Mouse (Mus musculus) midbrain, embryonic 11.5 days (tissue): ENCODE data around the gene Frmpd2. TPM values are rescaled to one million over a fixed set of nuclear protein-coding genes. Genes with fewer than 3 reads are reported as not detected.

Experiments used
- ATAC-seq: fragments of 200-750 bp; cut with Nextera tagmentation; 2 replicates; pipeline ENCODE4 v1.8.0; 2017; ENCODE audit warnings: moderate TSS enrichment, moderate library complexity; ENCODE audit not compliant: low FRiP score
- DNase-seq: peaks from one replicate; pipeline ENCODE4 v3.0.0; 2015; ENCODE audit warnings: low spot score; ENCODE audit errors: missing footprints
- H3K27ac ChIP-seq: fragments of 300-500 bp; sonication (generic); 2 replicates; pipeline ENCODE4 v1.5.1; 2014; ENCODE audit warnings: low read depth, low read length
- H3K27me3 ChIP-seq: fragments of 300-500 bp; sonication (generic); 2 replicates; pipeline ENCODE4 v1.6.1; 2014; ENCODE audit warnings: mild to moderate bottlenecking, low read length, moderate library complexity, mixed read lengths; ENCODE audit not compliant: control insufficient read depth, insufficient read depth
- H3K36me3 ChIP-seq: fragments of 300-500 bp; sonication (generic); 2 replicates; pipeline ENCODE4 v1.6.1; 2014; ENCODE audit warnings: mild to moderate bottlenecking, low read length, moderate library complexity, mixed read lengths; ENCODE audit not compliant: control insufficient read depth, insufficient read depth
- H3K4me1 ChIP-seq: fragments of 300-500 bp; sonication (generic); 2 replicates; pipeline ENCODE4 v1.6.1; 2014; ENCODE audit warnings: low read length; ENCODE audit not compliant: control insufficient read depth, insufficient read depth
- H3K4me2 ChIP-seq: fragments of 300-500 bp; sonication (generic); 2 replicates; pipeline ENCODE4 v1.6.1; 2014; ENCODE audit warnings: mild to moderate bottlenecking, moderate library complexity
- H3K4me3 ChIP-seq: fragments of 300-500 bp; sonication (generic); 2 replicates; pipeline ENCODE4 v1.5.1; 2014; ENCODE audit warnings: low read depth, low read length
- H3K9ac ChIP-seq: fragments of 300-500 bp; sonication (generic); 2 replicates; pipeline ENCODE4 v1.6.1; 2014; ENCODE audit warnings: low read length
- H3K9me3 ChIP-seq: fragments of 300-500 bp; sonication (generic); 2 replicates; pipeline ENCODE4 v1.6.1; 2016; ENCODE audit warnings: low read length; ENCODE audit not compliant: control insufficient read depth
- WGBS: fragments of 180-500 bp; shearing (Covaris S2); extraction: QIAGEN DNeasy Blood & Tissue Kit; methylation state at CpG from one replicate; pipeline ENCODE4 v1.1.7; 2014; 5-methylcytosine and 5-hydroxymethylcytosine counted together
- polyA plus RNA-seq: library from polyadenylated mRNA; unstranded; fragments of >200 nt; fragmentation: Nextera tagmentation; extraction: Ambion mirVana; gene quantifications from 2 replicates; pipeline ENCODE4 v1.2.1, GENCODE M21; 2014

Gene Frmpd2
- polyA plus RNA-seq, 1 experiment from 2014 or later, result 0.07 TPM

DNA sequence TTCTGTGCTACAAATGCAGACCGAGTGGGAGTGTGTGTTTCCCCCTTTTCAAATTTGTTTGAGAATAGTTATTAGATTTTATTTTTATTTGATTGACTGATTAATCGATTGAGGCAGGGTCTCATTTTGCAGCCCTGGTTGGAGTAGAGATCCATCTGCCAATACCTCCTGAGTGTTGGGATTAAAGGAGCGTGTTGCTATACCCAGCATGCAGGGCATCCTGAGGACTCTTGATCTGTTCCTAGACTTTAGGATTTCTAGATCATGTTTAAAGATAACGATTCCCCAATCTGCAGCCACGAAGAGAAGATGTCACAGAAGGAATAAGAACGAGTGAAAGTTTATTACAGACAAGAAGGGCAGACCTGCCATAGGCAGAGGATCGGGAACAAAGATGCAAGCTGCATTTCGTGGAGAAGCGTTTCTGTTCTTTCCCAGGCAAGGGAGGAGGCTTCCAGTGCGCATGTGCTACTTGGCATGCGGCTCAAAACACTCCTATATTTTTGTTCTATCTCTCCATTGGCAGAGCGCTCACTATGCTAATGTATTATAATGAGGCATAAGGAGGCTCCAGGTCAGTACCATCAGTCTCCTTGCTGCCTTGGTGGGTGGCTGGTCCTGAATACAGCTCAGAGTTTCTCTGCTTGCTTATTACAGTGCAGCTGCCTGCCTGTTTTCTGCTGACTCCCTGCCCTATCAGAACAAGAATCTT lies 53.9 kb downstream of the Frmpd2 start:
- no peaks in the 10 kb centered on the region for H3K9me3 ChIP-seq
- no peaks in the 10 kb centered on the region for H3K27me3 ChIP-seq
- H3K4me2 ChIP-seq, result no peak overlapping the region
- no peaks in the 10 kb centered on the region for H3K36me3 ChIP-seq
- no peak overlapping the region for H3K27ac ChIP-seq
- no peak for DNase-seq
- no peak overlapping the region for H3K9ac ChIP-seq
- no peak for ATAC-seq
- no peaks in the 10 kb centered on the region for H3K4me1 ChIP-seq
- no peak overlapping the region for H3K4me3 ChIP-seq
- WGBS, result 73% methylated on average over 12 of the region's 12 CpGs

GRCm38 (mm10) chr14:33526621-33527020 lies 55.1 kb downstream of the Frmpd2 start:
- DNase-seq, result no peak

GRCm38 (mm10) chr14:33527938-33528337 lies 56.4 kb downstream of the Frmpd2 start:
- no peak for DNase-seq
- no peak overlapping the region for H3K27ac ChIP-seq
- no peaks in the 10 kb centered on the region for H3K4me1 ChIP-seq
- no peaks in the 10 kb centered on the region for H3K36me3 ChIP-seq
- H3K27me3 ChIP-seq, result no peaks in the 10 kb centered on the region
- H3K9ac ChIP-seq, result no peak overlapping the region
- H3K9me3 ChIP-seq, result no peaks in the 10 kb centered on the region
- ATAC-seq, result no peak
- H3K4me2 ChIP-seq, result no peak overlapping the region
- 68% methylated on average over 3 of the region's 3 CpGs for WGBS
- no peak overlapping the region for H3K4me3 ChIP-seq

More at GRCm38 (mm10) chr14:33526621-33527020, 55.1 kb downstream of the Frmpd2 start:
- Histone ChIP-seq H3K27ac (no peak overlapping the region), H3K27me3 (no peaks in the 10 kb centered on the region), H3K9me3 (no peaks in the 10 kb centered on the region), H3K4me2 (no peak overlapping the region), H3K4me3 (no peak overlapping the region), H3K9ac (no peak overlapping the region), H3K36me3 (no peaks in the 10 kb centered on the region), H3K4me1 (no peaks in the 10 kb centered on the region)
- ATAC-seq, result no peak
- WGBS, result 65% methylated on average over 2 of the region's 2 CpGs

DNA sequence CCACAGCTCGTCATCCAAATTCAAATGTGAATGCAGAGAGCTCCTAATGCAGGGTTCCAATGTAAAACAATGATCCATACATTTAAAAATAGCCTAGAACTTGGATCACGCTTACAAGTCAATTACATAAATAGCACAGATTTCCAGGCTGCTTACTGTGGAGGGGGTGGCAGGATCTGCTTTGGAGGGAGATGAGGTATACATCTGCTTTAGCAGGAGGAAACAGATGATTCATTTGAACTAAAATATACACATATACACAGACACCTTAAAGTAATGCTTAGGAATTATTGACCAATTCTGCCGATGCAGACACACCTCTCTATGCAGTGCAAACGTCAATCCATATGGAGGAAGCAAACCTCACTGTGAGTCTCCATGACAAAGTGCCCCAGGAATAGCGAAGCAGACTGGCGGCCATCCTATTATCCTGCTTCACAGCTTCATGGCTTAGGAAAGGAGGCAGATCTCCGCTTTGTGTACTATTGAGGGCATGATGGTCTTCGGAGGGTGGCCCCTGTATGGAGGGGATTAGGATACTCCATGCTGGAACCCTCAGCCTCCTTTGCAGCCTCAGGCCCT lies 59.9 kb downstream of the Frmpd2 start:
- no peaks in the 10 kb centered on the region for H3K36me3 ChIP-seq
- no peaks in the 10 kb centered on the region for H3K9me3 ChIP-seq
- no peak overlapping the region for H3K4me3 ChIP-seq
- ATAC-seq, result no peak
- H3K27ac ChIP-seq, result no peak overlapping the region
- no peak overlapping the region for H3K9ac ChIP-seq
- no peaks in the 10 kb centered on the region for H3K27me3 ChIP-seq
- WGBS, result 76% methylated on average over 8 of the region's 8 CpGs
- no peak for DNase-seq
- no peak overlapping the region for H3K4me2 ChIP-seq
- H3K4me1 ChIP-seq, result no peaks in the 10 kb centered on the region

DNA sequence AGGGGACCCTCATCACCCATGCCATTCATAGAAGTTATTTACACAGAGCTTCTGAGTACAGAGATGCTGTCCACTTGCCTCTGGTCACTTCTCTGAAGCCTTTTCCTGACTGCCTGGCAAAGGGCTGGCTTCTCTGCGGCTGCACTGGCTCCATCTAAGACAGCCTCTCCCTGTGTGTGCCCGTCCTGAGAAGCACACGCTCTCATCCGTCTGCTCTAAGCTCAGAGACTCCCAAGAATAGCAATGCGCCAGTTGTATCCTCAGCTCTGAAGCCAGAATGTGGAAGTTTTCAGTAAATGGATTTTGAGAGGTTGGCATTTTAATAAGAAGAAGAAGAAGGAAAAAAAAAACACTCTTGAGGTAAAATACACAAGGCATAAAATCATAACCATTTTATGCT lies 61.3 kb downstream of the Frmpd2 start:
- no peak overlapping the region for H3K4me3 ChIP-seq
- no peak overlapping the region for H3K4me2 ChIP-seq
- H3K36me3 ChIP-seq, result no peaks in the 10 kb centered on the region
- no peak for DNase-seq
- no peaks in the 10 kb centered on the region for H3K27me3 ChIP-seq
- 84% methylated on average over 5 of the region's 5 CpGs for whole genome bisulfite sequencing
- no peak overlapping the region for H3K27ac ChIP-seq
- no peaks in the 10 kb centered on the region for H3K9me3 ChIP-seq
- no peak overlapping the region for H3K9ac ChIP-seq
- H3K4me1 ChIP-seq, result no peaks in the 10 kb centered on the region
- ATAC-seq, result no peak

DNA sequence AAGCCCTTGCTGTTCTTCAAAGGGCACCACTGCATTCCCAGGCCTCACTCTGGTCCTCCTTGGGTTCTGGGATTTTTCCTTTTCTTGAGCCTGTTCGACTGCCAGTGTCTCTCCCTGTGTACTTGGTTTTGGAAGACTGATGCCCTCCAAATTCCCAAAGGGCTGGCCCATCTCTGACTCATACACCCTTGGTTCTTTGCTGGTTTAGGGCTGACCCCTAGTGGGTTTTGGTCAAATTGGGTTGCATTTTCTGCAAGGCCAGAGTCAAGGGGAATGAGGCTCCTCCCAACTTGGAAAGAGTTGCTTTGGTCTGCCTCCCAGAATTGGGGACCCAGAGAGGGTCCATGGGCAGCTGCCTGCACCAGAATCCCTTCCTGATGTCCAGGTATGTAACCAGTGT lies 62.0 kb downstream of the Frmpd2 start:
- no peak overlapping the region for H3K27ac ChIP-seq
- ATAC-seq (no peak), DNase-seq (no peak)
- 61% methylated on average over 1 of the region's 1 CpGs for WGBS
- no peak overlapping the region for H3K9ac ChIP-seq
- no peak overlapping the region for H3K4me2 ChIP-seq
- no peak overlapping the region for H3K4me3 ChIP-seq
- H3K4me1 ChIP-seq, result no peaks in the 10 kb centered on the region
- H3K36me3 ChIP-seq, result no peaks in the 10 kb centered on the region
- no peaks in the 10 kb centered on the region for H3K9me3 ChIP-seq
- H3K27me3 ChIP-seq, result no peaks in the 10 kb centered on the region

DNA sequence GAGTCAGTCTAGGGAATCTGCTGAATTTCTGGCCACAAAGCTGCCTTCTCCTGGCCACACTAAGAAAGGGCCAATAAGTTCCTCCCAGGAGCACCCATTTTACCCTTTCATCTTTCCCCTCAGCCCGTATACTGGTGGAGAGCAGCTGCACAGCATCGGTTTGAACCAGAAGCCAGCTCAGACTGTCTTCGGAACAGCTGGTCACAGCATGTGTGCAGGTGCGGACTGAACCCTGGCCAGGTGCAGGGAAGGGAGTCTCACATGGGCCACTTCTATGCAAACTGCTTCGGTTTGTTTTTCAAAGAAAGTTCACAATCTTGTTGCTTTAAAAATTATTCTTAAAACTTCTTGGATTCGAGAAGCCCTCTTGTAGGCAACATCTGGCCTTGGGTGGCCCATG lies 63.8 kb downstream of the Frmpd2 start:
- no peak for ATAC-seq
- H3K36me3 ChIP-seq, result no peaks in the 10 kb centered on the region
- H3K9me3 ChIP-seq, result no peaks in the 10 kb centered on the region
- no peak for DNase-seq
- H3K4me3 ChIP-seq, result no peak overlapping the region
- no peak overlapping the region for H3K4me2 ChIP-seq
- WGBS, result 84% methylated on average over 6 of the region's 6 CpGs
- H3K27me3 ChIP-seq, result no peaks in the 10 kb centered on the region
- H3K27ac ChIP-seq, result no peak overlapping the region
- H3K9ac ChIP-seq, result no peak overlapping the region
- no peaks in the 10 kb centered on the region for H3K4me1 ChIP-seq

GRCm38 (mm10) chr14:33539559-33540167 lies 68.2 kb downstream of the Frmpd2 start:
- no peaks in the 10 kb centered on the region for H3K27me3 ChIP-seq
- H3K4me2 ChIP-seq, result no peak overlapping the region
- no peak overlapping the region for H3K9ac ChIP-seq
- 87% methylated on average over 7 of the region's 7 CpGs for WGBS
- no peak overlapping the region for H3K4me3 ChIP-seq
- H3K36me3 ChIP-seq, result no peaks in the 10 kb centered on the region
- H3K9me3 ChIP-seq, result no peaks in the 10 kb centered on the region
- DNase-seq, result no peak
- no peaks in the 10 kb centered on the region for H3K4me1 ChIP-seq
- no peak overlapping the region for H3K27ac ChIP-seq
- ATAC-seq, result no peak

GRCm38 (mm10) chr14:33545565-33546143 lies 74.2 kb downstream of the Frmpd2 start:
- no peak for DNase-seq
- H3K9ac ChIP-seq, result no peak overlapping the region
- WGBS, result 80% methylated on average over 8 of the region's 8 CpGs

More at GRCm38 (mm10) chr14:33545565-33546143, 74.2 kb downstream of the Frmpd2 start:
- Histone ChIP-seq H3K36me3 (no peaks in the 10 kb centered on the region), H3K4me2 (no peak overlapping the region), H3K9me3 (no peaks in the 10 kb centered on the region), H3K27me3 (no peaks in the 10 kb centered on the region), H3K4me3 (no peak overlapping the region), H3K27ac (no peak overlapping the region), H3K4me1 (no peaks in the 10 kb centered on the region)
- no peak for ATAC-seq
